Mouse (Mus musculus): ENCODE data around the gene Dpp3.

The Dpp3 gene

DNA sequence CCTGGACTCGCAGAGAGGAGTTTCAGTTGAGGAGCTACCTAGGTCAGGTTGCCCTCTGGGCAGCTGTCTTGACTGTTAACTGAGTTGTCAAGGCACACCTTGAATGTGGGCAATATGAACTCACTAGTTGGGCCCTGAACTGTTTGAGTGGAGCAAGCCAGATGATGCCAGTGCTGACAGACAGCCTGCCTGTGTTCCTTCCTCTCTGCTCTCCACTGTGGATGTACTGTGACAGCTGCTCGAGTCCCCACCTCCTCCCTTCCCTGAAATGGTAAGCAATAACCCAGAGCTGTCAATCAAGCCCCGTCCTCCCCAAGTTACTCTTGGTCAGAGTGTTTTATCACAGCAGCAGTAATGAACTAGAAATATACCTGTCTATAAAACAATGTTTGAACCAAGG is 28.2 kb downstream of the Dpp3 start:
- in situ Hi-C loops (cut with MboI; ENCODE audit: low pct_unique_long_range_greater_than_20kb in 1 of 2, low sequenced_read_pairs in 2 of 2, unreplicated experiment in 1 of 2): no loop called here

DNA sequence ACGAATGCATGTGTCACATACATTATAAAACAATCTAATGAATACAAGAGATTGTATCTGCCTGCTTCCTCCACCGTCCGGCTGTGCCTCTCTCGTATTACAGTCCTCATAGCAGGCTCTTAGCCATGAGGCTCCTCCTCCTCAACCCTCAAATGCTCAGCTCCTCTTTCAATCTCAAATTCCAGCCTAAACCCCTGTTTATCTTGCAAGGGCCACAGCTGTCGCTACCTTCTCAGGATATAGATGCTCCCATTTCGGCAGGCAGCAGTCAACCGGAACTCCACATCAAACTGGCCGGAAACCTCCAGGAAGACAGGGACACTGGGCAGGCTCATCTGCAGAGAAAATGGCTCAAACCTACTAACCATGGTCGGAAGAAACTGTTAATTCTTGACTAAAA is 29.1 kb downstream of the Dpp3 start:
- in situ Hi-C loops (cut with MboI; ENCODE audit: low pct_unique_long_range_greater_than_20kb in 1 of 2, low sequenced_read_pairs in 2 of 2, unreplicated experiment in 1 of 2): no loop called here

DNA sequence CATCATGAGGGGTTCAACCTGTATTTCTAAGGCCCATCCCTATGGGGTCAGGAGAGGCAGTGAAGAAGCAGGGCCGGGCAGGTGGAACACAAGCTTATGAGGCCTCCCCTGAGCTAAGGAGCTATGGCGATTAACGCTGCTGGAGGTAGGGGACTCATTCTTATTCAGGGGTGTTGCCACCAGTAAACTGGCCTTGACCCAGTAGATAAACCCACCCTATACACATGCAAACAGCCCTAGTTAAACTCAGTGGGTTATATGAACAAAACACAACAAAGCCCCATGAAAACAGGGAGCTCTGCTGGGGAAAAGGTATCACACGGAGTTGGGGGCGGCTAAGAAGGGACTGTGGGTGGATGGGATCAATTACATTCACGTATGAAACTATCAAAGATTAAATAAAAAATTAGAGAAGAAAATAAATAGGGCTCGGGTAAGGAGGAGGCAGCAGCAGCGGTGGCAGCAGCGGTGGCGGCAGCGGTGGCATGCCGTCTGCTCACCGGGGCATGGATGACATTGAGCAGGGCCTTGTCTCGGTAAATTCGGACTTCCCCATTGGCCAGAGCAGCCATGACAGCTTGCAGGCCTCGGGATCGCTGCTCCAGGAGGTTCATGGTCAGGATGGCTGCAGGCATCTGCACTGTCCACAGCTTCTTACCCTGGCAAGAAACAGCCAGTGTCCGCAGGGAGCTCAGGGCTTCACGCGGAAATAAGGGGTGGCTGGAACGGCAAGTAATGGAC is 31.1 kb downstream of the Dpp3 start:
- in situ Hi-C loops (cut with MboI; ENCODE audit: low pct_unique_long_range_greater_than_20kb in 1 of 2, low sequenced_read_pairs in 2 of 2, unreplicated experiment in 1 of 2): no loop called here

DNA sequence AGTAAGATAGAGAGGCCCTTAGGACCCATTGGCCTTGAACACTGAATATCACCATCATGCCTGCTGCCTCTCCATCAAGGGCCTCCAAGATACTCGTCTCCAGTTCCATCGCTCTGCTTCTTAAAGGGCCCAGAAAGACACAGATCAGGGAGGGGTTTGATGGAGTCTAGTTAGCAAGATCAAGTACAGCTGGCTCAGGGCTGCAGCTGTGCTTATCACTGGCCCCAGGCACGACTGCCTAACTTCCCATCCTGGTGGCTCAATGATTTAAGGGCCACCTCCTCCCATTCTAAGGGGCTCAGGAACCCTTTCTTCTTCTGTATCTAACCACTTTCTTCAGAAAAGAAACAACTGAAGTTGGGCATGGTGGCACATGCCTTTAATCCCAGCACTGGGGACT is 36.3 kb downstream of the Dpp3 start:
- in situ Hi-C loops (cut with MboI; ENCODE audit: low pct_unique_long_range_greater_than_20kb in 1 of 2, low sequenced_read_pairs in 2 of 2, unreplicated experiment in 1 of 2): no loop called here

DNA sequence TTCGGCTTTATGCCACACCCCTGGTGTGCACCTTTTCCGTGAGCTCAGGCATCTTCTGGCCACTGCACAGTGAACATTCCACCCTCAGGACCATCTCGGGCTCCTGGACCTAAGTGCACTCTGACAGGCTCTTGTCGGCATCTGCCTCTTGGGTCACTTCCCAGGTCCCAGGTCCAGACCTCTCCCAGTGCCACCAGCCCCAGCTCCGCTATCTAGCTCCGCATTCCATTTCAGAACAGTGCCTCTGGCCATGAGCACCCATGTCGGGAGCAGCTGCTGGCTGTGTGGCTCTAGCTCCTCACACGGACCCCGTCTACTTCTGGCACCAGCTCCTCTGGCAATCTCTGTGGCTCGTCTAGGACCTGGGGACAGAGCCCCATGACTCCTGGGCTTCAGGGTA is 38.3 kb downstream of the Dpp3 start:
- in situ Hi-C loops (cut with MboI; ENCODE audit: low pct_unique_long_range_greater_than_20kb in 1 of 2, low sequenced_read_pairs in 2 of 2, unreplicated experiment in 1 of 2): no loop called here

DNA sequence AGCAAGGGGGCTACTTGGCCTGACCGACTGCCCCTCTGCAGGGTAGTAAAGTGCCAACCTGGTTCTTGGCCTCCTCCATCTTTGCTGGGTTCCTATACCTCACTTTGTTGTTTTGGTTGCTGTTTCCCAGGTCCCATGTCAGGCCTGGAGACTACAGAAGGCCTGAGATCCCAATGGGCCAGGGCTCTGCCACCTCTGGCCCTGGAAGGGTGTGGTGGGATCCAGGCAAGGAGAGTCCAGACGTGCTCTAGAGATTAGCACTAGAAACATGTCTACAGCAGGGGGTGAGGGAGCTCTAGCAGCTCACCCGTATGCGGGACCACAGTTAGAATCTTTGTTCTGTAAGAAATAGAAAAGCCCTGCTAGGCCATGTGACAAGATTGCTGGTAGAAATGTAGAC is 44.1 kb downstream of the Dpp3 start:
- in situ Hi-C loops (cut with MboI; ENCODE audit: low pct_unique_long_range_greater_than_20kb in 1 of 2, low sequenced_read_pairs in 2 of 2, unreplicated experiment in 1 of 2): no loop called here

DNA sequence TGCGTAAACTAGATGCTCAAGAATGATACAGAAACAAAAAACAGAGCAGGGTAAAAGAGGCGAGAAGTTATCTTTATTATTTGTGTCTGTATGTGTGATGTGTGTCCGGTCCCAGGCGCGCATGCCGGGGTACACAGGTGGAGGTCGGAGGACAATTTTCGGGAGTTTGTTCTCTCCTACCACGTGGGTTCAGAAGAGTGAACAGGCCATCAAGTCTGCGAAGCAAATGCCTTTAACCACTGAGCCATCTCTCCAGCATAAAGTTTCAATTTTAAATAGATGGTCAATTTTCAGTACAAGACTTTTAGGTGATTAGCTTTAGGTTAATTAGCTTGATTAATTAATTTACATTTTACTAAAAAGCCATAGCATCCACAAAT is 48.8 kb downstream of the Dpp3 start:
- in situ Hi-C loops (cut with MboI; ENCODE audit: low pct_unique_long_range_greater_than_20kb in 1 of 2, low sequenced_read_pairs in 2 of 2, unreplicated experiment in 1 of 2): no loop called here

DNA sequence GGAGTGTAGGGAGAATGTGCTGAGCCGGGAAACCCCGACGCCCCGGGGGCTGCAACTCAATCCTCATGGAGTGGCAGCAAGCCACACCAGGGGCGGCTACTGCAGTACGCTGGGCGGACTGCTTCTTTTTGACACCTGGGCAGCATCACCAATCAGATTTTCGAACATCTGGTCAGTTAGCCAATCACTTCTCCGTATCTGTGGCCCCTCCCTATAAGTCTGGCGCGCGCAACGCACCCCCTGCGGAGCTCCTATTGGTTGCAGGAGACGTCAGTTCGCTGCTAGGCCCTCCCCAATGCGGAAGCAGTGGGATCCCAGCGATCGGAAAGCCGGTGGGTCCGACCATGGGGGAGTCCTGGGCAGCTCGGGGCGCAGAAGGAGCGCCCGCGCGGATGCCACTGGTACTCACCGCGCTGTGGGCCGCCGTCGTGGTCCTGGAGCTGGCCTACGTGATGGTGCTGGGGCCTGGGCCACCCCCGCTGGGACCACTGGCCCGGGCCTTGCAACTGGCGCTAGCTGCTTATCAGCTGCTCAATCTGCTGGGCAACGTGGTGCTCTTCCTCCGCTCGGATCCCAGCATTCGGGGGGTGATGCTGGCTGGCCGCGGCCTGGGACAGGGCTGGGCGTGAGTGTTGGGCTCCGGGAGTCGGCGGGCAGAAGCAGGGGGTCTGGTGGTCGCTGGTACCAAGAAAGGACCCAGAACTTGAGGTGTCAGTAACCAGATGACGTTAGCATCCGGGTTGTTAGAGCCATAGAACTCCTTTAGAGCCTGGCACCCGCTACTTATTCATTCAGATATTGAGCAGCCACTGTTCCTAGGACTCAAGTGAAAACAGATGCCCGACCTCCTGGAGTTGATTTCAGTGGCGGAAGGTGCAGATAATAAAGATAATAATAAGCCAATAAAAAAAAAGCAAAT is 49.4 kb downstream of the Dpp3 start, which contains the start of gene Zdhhc24:
TSS of gene Zdhhc24 (plus strand) at position 264 of the 919 bp plus-strand sequence.
- in situ Hi-C loops (cut with MboI; ENCODE audit: low pct_unique_long_range_greater_than_20kb in 1 of 2, low sequenced_read_pairs in 2 of 2, unreplicated experiment in 1 of 2): no loop called here

DNA sequence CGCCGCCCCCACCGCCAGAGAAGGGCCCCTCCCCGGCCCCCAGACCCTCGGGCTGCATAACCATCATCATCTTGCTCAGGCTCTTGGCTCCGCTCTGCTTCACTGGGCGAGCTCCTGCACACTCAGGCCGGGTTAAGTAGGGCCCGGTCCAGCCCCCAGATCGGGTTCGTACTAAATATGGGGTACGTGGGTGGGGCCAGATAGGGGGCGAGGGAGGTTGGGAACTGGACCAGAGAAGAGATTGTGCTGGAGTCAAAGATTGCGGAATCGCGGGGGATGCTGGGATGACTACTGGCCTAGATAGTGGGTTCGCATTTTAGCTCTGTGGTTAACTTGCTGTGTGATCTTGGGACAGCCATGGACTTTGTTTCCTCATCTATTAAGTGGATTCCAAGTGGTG is 50.3 kb downstream of the Dpp3 start, which contains the start of gene Actn3:
TSS of gene Actn3 (minus strand) at position 125 of the 400 bp plus-strand sequence.
- in situ Hi-C loops (cut with MboI; ENCODE audit: low pct_unique_long_range_greater_than_20kb in 1 of 2, low sequenced_read_pairs in 2 of 2, unreplicated experiment in 1 of 2): no loop called here

DNA sequence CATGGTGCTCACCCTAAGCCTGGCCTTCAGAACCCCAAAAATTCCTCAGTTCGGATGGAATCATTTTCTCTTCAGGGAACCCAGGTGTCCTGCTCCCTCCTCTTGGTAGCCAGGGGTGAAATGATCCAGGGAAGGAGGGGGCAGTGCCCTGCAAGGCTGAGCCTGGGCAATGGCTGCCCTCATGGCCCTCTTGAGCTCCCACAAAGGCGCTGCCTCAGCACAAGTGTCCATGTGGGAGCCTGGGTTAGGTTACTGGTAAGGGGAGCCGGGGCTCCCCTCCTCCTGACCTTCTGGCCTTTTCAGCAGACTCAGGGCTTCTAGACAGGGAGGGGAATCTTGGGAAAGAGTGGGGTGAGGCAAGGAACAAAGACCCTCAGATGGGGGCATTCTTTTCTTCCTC is 51.3 kb downstream of the Dpp3 start:
- in situ Hi-C loops (cut with MboI; ENCODE audit: low pct_unique_long_range_greater_than_20kb in 1 of 2, low sequenced_read_pairs in 2 of 2, unreplicated experiment in 1 of 2): no loop called here

DNA sequence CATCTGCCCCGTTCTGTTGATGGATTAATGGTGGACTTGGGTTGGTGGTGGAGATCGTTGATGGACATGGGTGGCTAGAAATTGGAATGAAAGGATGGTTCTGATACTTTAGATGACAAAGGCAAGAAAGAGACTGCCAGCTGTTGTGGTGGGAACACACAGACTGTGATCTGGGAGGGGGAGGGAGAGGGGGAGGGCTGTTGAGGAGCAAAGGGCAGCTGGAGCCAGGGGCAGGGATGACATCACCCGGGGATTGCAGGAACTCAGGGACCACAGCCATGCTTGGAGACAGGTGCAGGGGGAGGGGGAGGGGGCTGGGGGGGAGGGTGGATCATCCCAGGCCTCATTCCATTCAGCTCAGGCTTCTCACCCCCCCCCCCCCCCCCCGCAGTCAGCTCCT is 51.8 kb downstream of the Dpp3 start:
- in situ Hi-C loops (cut with MboI; ENCODE audit: low pct_unique_long_range_greater_than_20kb in 1 of 2, low sequenced_read_pairs in 2 of 2, unreplicated experiment in 1 of 2): no loop called here

DNA sequence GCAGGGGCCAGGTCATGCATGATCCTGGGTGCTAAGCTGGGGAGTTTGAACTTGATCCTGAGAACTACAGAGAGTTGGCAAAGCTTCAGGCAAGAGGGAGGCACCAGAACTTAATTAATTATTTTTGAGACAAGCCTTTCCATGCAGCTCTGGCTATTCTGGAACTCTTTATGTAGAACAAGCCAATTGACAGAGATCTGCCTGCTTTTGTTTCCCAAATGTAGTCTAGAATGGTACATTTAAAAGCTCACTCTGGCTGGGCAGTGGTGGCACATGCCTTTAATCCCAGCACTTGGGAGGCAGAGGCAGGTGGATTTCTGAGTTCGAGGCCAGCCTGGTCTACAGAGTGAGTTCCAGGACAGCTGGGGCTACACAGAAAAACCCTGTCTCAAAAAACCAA is 53.5 kb downstream of the Dpp3 start:
- in situ Hi-C loops (cut with MboI; ENCODE audit: low pct_unique_long_range_greater_than_20kb in 1 of 2, low sequenced_read_pairs in 2 of 2, unreplicated experiment in 1 of 2): loop anchor here (25.0 kb wide), 1 partner anchor 237 kb away; the partner anchor contains the start of gene Rce1 (in 2 of the 2)

DNA sequence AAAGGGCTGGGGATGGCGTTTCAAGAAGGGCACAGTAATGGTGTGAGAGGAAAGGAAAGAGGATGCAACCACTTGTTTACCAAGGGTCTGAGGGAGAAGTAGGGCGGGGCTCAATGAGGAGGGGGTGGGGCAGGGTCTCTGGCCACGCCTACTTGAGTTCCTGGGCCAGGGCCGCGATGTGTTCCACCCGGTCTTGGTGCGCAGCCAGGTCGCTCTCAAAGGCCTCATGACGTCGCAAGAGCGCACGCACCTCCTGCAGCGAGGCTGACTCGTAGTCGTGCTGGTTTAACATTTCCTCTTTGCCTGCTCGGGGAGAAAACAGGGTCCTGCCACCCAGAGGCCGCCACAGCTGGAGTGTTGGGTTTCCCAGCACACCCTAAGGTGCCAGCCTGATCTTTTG is 62.9 kb downstream of the Dpp3 start:
- in situ Hi-C loops (cut with MboI; ENCODE audit: low pct_unique_long_range_greater_than_20kb in 1 of 2, low sequenced_read_pairs in 2 of 2, unreplicated experiment in 1 of 2): loop anchor here (25.0 kb wide), 1 partner anchor 228 kb away; the partner anchor contains the start of gene Rce1 (in 2 of the 2)

DNA sequence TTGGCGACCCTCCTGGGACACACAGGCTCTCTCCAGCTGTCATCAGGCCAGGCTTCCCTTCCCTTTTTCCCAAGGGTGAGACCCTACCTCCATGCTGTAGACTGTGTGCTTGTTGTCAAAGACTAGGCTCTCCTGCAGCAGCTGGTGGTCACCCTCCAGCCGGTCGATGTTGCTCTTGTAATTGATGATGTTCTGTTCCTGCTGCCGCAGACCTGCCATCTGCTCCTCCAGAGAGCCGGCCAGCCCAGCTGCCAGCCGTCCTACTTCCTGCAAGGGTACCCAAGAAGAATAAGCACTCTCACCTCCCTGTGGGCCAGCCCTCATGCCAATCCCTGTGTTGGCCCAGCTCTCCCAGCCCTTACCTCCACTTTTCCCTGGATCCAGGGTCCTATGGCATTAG is 65.0 kb downstream of the Dpp3 start:
- in situ Hi-C loops (cut with MboI; ENCODE audit: low pct_unique_long_range_greater_than_20kb in 1 of 2, low sequenced_read_pairs in 2 of 2, unreplicated experiment in 1 of 2): loop anchor here (25.0 kb wide), 1 partner anchor 226 kb away; the partner anchor contains the start of gene Rce1 (in 2 of the 2)

DNA sequence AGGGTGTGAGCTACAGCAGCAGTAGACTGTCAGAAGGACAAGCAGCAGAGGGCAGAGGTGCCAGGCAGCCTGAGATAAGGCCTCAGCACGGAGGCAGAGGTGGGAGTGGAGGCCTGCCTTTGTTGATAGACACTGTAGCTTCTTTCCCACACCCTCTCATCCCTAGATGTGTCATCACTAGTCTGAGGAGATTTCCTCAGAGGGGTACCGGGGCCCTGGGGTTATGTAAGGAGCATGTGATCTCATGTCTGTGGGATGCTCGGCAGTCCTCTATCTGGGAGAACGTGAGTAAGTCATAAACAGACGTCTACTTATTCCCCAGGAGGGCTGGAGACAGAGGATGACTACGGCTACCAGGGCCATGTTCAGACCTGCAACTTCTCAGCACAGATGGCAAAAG is 69.0 kb downstream of the Dpp3 start:
- in situ Hi-C loops (cut with MboI; ENCODE audit: low pct_unique_long_range_greater_than_20kb in 1 of 2, low sequenced_read_pairs in 2 of 2, unreplicated experiment in 1 of 2): loop anchor here (25.0 kb wide), 1 partner anchor 222 kb away; the partner anchor contains the start of gene Rce1 (in 2 of the 2)

Data from mouse embryonic stem cell (cell line).